Mouse (Mus musculus) brain, embryonic 14.5 days (tissue): ENCODE results near the gene Olfr1508.

Experiments used
- CTCF ChIP-seq: fragments of 200-500 bp; IDR thresholded peaks from 2 replicates; pipeline ENCODE4 v1.5.1; 2012; ENCODE audit warnings: inconsistent platforms, mild to moderate bottlenecking, moderate library complexity, borderline replicate concordance; ENCODE audit not compliant: insufficient read depth, insufficient read length; ENCODE audit errors: extremely low read depth
- POLR2A ChIP-seq: fragments of 200-500 bp; IDR thresholded peaks from 2 replicates; pipeline ENCODE4 v1.6.1; 2012; ENCODE audit warnings: mild to moderate bottlenecking, inconsistent platforms, borderline replicate concordance; ENCODE audit not compliant: poor library complexity, insufficient read depth, insufficient read length, severe bottlenecking; ENCODE audit errors: extremely low read depth

DNA sequence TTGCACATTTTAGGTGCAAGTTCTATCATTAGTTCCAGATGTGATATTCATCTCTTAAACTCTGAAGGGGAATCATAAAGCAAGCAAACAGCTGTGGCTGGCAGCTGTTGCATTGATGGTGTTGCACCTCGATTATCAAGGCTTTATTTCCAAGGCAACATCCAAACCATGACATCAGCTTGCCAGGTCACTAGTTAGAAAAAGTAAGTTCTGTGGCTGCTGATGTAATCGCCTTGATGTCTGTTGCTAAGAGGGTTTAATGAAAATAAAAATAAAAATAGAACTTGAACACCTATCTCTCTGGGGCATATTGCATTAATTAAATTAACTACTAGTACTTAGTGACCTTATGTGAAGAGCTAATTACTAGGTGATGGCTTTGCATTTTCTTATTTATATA lies at the start of gene Olfr1508:
- no peak for TF ChIP-seq CTCF
- no peak for TF ChIP-seq POLR2A
